Mouse (Mus musculus) heart, adult 8-10 months (tissue): Measurements from ENCODE around the gene Nudt16l1. TPM values are rescaled to one million over a fixed set of nuclear protein-coding genes. Genes with fewer than 3 reads are reported as not detected.

Source experiments
- DNase-seq: peaks from one replicate; pipeline ENCODE4 v3.0.0; 2022; ENCODE audit warnings: low spot score
- total RNA-seq, 4 experiments: library from RNA; stranded (reverse); gene quantifications; 2 replicates each; pipeline ENCODE4 v1.2.4; 2022

Gene Nudt16l1
- total RNA-seq, 4 experiments from 2014 or later: 14.2 to 20.0 (median 16.6) TPM

- peak; percentile 91 for DNase-seq
These were observed 24.5 kb upstream of the Nudt16l1 start for GRCm38 (mm10) chr16:4913783-4914735.

GRCm38 (mm10) chr16:4915931-4916330 is 22.6 kb upstream of the Nudt16l1 start:
- DNase-seq: no peak

GRCm38 (mm10) chr16:4916608-4917007 is 22.0 kb upstream of the Nudt16l1 start:
- no peak for DNase-seq

GRCm38 (mm10) chr16:4920556-4920955 is 18.0 kb upstream of the Nudt16l1 start:
- no peak for DNase-seq

- no peak for DNase-seq
These were observed 16.1 kb upstream of the Nudt16l1 start for GRCm38 (mm10) chr16:4922481-4922880.

- DNase-seq: no peak
These were observed 14.6 kb upstream of the Nudt16l1 start for GRCm38 (mm10) chr16:4923996-4924395.

- no peak for DNase-seq
These were observed 10.6 kb upstream of the Nudt16l1 start for GRCm38 (mm10) chr16:4927967-4928366.

GRCm38 (mm10) chr16:4928474-4928873 is 10.1 kb upstream of the Nudt16l1 start:
- no peak for DNase-seq

- no peak for DNase-seq
These were observed 6.1 kb upstream of the Nudt16l1 start for GRCm38 (mm10) chr16:4932429-4932828.

GRCm38 (mm10) chr16:4935430-4935829 is 3.1 kb upstream of the Nudt16l1 start:
- DNase-seq: no peak

GRCm38 (mm10) chr16:4935931-4936703 is 2.4 kb upstream of the Nudt16l1 start:
- DNase-seq: no peak

GRCm38 (mm10) chr16:4937351-4938190 is 990 bp upstream of the Nudt16l1 start:
- no peak for DNase-seq

GRCm38 (mm10) chr16:4938989-4939388 is 428 bp downstream of the Nudt16l1 start:
- DNase-seq: peak; percentile 96

- no peak for DNase-seq
These were observed 851 bp downstream of the Nudt16l1 start for GRCm38 (mm10) chr16:4939412-4939811.

- DNase-seq: no peak
These were observed 1.8 kb downstream of the Nudt16l1 start for GRCm38 (mm10) chr16:4940311-4940850.

- no peak for DNase-seq
These were observed 2.5 kb downstream of the Nudt16l1 start for GRCm38 (mm10) chr16:4941016-4941415.

- DNase-seq: no peak
These were observed 4.3 kb downstream of the Nudt16l1 start for GRCm38 (mm10) chr16:4942868-4943267.

GRCm38 (mm10) chr16:4943431-4943830 is 4.9 kb downstream of the Nudt16l1 start:
- DNase-seq: no peak

GRCm38 (mm10) chr16:4945415-4945814 is 6.9 kb downstream of the Nudt16l1 start:
- no peak for DNase-seq

GRCm38 (mm10) chr16:4946155-4946554 is 7.6 kb downstream of the Nudt16l1 start:
- no peak for DNase-seq

- DNase-seq: no peak
These were observed 8.8 kb downstream of the Nudt16l1 start for GRCm38 (mm10) chr16:4947378-4947777.
